Mouse (Mus musculus) cerebellum, adult 2 months (tissue): ENCODE results near the gene Top1.
A peak's percentile ranks its signal among the peaks of the same experiment; 100 is the strongest.

Experiments used
- CTCF ChIP-seq: fragments of 200-500 bp; IDR thresholded peaks from 2 replicates; pipeline ENCODE4 v1.5.1; 2011; ENCODE audit warnings: low read depth, mild to moderate bottlenecking, control low read depth, low read length, moderate library complexity, borderline replicate concordance; ENCODE audit not compliant: insufficient read depth
- POLR2A ChIP-seq: fragments of 200-500 bp; IDR thresholded peaks from 2 replicates; pipeline ENCODE4 v1.6.1; 2011; ENCODE audit warnings: low read length, control low read depth, borderline replicate concordance; ENCODE audit not compliant: insufficient read depth

DNA sequence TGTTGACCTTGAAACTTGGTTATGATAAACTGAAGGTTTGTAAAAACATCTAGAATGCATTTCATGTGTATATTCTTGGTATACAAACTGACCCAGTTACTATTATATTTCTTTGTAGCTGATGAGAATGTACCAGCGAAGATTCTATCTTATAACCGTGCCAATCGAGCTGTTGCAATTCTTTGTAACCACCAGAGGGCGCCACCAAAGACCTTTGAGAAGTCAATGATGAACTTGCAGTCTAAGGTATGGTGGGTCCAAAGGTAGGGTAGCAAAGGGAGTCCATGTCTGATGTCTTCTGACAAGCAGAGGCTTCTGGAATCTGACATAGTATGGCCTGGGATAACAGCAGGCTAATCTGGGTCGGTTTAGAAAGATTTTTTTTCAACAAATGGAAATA, 71.6 kb downstream of the Top1 start:
- TF ChIP-seq POLR2A = no peak
- TF ChIP-seq CTCF = peak; percentile 53
